Mouse (Mus musculus): ENCODE data around the gene Nxf3. TPM values are rescaled to one million over a fixed set of nuclear protein-coding genes. Genes with fewer than 3 reads are reported as not detected.
A peak's percentile ranks its signal among the peaks of the same experiment; 100 is the strongest.
"Not testable (repeated sequence)": the region's sequence is repeated elsewhere in the genome, so short reads cannot be mapped to it uniquely, and the experiment has no call there.

The Nxf3 gene
- not detected for total RNA-seq (2021)
- long read RNA-seq, experiment 1 = 0 reads
- long read RNA-seq, experiment 2 = 0 reads

DNA sequence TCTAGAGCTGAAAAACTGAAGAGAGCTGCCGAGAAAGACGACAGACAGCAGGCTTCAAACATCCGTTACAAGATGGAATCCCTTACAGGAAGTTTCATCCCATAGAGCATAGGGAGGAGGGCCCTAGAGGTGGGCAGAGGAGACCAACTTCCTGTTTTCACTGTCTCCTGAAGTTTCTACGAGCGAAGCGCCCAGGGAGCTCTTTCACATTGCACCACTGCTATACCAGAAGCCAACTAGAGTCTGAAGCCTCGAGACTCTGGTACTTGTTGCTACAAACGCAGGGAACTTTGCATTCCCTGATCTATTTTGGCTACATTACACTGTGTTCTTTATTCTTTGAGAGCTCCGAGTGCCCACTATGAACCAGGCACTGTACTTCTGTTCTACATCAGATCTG, at the start of gene Nxf3:
Gene Nxf3, minus strand, starts transcription at position 101 of the 400 bp plus-strand sequence.
- no peak for DNase-seq

DNA sequence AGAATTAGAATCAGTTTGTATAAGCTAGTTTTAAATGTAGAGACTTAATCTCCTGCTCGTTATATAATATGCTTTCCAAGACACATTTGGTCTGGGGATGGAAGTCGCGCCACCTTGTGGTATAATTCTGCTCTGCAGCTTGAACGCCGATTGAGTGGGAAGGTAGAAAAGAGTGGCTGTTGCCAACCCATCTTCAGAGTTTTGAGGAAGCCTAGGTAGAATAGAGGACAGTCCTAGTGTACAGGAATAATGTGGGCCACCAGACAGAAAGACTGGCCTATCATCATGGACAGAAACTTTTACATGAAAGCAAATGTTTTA, 42.6 kb upstream of the Nxf3 start:
- no peak for DNase-seq

DNA sequence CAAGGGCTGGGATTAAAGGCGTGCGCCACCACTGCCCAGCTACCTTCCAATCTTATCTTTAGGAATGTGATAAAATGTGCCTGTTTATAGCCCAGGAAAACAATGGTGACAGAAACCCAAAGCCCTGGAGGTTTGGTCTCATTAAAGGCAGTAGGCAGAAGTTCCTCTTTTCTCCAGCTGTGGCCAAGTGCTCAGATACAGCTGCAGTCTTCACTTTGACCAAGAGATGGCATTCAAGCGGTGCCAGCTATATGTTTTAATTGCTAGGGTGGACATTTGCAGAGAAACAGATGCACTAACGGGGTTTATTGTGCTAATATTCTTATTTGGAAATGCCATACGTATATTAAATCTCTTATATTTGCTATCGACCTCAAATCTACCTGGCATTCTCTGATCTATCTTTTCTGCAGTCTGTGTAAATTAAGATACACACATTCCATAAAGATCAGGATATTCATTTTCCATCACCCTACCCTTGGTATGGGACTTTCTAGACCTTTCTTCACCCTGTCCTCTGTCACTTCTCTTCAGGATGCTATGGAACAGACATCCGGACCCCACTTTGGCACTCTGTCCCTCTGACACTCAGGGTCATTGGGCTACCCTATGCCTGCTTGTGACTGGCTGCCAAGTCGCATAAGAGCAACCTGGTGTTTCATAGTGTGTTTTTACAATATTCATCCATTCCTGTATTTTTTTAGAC, 42.1 kb upstream of the Nxf3 start:
- no peak for DNase-seq

DNA sequence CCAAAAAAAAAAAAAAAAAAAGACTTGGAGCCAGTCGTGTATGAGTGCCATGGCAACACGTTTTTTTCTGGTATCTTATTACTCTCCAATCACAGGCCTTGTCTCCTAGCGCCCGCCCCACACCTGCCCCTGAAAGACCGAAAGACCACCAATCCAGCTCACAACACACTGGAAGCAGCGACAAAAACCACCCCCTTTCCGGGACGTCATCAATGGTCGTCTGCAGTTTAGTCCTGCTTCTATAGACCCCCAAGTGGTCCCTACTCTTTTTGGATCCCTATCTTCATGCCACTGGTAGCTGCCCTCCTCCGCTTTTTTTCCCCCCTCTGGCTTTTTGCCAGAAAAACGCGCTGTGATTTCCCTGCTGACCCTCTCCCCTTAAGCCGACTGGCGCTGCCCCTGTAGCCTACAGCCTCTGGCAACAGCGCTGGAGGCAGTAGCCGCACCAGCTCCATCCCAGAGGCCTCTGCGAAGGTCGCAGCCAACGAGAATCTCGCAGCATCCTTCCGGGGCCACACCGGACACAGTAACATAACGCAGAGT, 30.4 kb upstream of the Nxf3 start:
- DNase-seq = no peak

DNA sequence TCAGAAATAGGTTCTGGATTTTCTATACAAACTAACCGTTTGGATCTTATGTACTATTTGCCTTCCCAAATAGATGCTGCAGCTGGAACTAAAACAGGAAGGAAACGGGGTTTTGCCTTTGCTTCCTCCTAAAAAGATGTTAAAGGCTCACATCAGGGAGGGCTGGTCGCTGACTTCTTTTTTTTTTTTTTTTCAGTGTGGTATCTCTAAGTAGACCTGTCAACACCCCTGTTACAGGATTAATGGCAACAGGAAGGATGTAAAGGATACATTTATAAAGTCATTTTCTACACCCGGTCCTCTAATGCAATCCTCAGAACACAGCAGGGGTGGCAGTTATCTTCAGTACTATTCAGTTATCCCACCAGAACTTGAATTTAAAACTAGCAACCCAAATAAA, 30.0 kb upstream of the Nxf3 start:
- no peak for DNase-seq

DNA sequence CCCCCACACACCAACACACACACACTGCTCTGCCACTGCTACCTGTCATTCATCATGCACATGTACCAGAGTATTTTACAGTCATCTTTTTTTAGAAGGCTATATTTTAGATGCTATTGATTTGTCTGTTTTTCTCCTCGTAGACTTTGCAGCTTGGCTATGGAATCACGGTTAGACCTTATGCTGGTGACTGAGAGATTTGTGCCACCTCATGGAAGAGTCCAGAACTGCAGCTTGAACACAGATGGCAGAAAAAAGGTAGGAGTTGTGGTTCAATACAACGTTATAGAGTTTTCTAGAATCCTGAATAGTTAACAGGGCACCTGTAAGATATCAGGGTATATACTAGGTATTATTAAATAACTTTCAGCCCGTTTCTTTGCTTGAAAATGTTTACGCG, 22.9 kb upstream of the Nxf3 start:
- no peak for DNase-seq

DNA sequence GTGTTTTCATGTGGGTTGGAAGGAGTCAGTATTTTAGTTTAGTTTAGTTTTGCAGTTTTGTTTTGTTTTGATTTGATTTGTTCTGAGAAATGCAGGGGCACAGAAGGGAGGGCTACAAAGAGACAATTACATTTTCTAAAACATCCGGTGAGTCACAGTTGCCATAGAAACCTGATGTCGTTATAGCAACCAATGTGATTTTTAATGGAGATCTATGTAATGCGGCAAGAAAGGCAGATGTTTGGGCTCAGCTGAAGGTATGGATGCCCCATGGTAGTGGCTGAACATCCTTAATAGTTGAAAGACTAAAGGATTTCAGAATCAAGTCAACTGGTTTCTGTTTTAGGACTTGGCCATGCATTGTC, 19.7 kb upstream of the Nxf3 start:
- no peak for DNase-seq

DNA sequence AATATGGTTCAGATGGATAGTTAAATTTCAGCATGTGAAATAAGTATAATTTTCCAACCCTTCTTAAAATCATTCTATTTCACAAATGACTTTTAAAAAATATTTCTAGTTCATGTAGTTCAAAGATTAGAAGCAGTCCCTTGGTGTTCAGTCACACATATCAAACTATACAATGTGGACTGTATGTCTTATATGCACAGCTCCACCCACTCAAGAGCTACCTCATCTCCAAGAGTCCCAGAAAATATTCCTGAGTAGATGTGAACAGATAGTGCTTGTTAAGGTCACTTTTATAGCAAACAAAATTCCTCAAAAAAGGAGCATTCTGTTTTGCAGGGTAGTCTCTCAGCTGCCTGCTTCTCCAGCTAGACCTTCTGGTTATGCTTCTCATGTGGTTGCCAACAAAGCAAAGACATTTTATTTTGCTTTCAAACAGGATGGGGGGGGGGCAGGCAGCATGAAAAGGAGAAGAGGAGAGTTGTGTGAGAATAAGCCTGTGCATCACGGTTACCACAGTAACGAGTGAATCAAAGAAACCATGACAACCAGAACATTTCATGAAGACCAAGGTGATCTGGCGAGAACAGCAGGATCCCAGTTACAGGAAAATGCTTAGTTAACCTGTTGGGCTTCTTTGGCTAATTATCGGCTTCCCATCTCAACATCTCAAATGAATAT, 19.1 kb upstream of the Nxf3 start:
- no peak for DNase-seq

DNA sequence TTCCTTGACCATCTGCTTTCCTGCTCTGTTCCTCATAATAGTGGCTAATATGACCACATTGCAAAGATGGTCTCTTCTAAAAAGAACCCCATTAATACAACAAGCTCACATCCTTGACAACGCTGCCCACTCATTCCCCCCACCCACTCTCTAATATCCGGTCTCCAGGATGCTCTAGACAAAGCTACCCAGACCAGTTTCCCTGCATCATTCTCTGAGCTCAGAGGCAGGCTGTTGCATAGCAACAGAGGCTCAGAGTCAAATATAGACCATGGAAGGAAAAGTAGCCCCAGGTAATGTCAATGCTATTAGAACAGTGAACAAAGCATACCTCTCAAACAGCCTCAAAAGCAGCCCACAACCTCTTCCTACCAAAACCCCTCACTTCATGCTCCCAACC, 9.4 kb upstream of the Nxf3 start:
- DNase-seq = no peak

DNA sequence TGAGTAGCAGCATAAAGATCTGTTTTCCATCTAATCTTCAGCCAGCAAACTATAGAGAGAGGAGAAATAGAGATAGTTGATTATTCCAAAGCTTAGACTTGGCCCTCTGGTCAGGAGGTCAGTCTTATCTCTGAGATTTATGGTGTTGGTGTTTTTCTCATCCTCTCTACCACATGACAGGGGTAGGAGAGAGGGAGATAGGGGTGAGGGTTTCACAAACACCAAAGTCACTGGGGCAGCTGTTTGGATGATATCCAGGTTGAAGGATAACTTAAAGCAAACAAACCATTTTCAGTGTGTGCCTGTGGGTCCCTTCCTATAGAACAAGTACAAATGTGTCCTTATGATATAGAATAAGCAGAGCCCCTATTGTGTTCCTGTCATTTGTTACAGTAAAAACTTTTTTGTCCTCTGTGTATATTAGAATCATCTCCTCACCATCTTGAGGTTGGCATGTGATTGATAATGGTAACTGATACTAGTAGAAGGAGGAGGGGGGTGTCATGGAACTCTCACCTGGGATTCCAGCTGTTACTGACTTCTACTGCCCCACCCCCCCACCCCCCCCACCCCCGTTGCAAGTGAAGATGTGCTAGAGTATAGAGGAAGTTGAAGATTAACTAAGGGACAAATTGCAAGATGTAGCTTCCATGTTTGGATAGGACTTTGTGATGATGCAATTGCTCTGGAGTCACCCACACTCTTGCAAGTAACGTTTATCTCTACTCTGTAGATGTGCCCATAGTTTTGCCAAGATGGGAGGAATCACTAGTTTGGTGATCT, 7.6 kb upstream of the Nxf3 start:
- DNase-seq = no peak

DNA sequence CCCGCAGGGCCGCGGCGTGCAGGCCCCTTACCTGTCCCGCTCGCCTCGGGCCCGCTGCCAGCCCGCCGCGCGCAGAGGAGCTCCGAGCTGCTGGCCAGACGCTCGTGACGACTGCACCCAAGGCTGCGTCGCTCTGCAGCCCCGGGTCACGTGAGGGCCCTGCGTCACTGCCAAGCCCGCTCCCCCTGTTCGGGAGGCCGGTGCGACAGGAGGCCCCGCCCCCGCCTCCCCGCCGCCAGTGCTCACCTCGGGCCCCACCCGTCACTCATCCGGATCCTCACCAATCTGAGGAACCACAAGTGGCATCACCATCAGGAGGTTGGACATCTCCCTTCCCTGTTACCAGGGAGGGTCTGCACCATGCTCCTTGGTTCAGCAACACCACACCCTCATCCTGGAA, 17.0 kb downstream of the Nxf3 start, which contains the start of gene Bex2:
Gene Bex2, minus strand, starts transcription at position 217 of the 400 bp plus-strand sequence.
- not testable (repeated sequence) for DNase-seq

DNA sequence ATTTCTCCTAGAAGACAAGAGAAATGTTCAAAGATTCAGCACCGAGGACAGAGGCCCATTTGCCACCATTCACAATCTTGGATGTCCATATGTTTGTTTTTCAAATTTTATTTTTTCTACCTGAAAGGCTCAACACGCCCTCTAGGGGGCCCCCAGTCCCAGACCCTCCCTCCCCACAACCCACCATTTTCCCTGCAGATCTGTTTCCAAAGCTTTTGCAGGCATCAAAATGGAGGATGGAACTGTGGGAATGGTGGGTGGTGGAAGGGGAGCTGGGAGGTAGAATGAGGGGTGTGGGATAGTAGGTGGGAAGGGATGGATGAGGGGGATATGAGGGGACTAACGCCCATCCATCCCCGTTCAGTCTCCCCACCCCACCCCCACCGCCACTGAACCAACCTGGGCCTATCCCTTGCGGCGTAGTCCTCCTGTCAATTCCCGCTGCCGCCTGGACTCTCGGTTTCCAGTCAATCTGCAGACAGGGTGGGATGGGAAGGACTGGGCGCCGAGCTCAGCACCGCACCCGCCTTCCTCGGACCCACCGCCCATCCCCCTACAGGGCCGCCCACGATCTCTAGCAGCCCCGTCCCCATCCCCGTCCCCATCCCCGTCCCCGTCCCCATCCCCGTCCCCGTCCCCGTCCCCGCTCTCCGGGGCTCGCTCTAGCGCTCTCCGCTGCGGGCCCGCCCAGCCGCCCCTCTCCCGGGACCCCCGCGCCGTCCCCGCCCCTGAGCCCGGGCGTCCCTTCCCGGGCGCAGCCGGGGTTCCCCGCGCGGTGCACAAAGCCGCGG, 17.7 kb downstream of the Nxf3 start:
- DNase-seq = not testable (repeated sequence)

DNA sequence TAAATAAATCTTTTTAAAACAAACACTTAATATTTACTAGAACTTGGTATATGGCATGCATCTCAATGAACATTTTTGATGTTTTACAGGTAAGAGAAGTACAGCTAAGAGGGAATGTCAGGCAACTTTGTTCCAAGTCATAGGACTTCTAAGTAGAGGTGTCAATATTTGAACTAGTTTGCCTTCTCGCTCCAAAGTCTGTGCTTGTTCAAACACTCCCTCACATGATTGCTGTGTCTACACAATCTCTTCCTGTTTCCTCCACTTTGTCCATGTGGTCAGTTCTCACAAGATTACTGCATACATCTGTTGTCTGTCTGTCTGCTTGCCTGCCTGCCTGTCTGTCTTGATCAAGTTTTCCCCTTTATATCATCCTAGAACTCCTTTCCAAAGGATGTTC, 24.4 kb downstream of the Nxf3 start:
- DNase-seq = no peak

DNA sequence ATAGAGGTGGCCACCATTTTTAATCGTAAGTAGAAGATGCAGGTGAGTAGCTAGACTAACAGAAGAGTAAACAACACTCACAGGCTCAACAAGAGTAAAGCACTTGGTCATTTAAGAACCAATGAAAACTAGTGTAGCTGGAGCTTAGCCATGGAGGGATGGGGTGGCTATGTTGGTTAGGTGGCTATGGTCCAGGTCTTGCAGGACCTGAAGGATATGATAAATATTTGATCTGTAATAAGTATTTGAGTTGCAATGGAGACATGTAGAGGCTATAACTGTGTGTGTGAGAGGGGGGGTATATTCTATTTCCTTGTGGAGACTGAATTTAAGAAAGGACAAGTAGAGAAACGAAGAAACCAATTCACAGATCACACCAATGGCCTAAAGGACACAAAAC, 33.8 kb downstream of the Nxf3 start:
- no peak for DNase-seq

DNA sequence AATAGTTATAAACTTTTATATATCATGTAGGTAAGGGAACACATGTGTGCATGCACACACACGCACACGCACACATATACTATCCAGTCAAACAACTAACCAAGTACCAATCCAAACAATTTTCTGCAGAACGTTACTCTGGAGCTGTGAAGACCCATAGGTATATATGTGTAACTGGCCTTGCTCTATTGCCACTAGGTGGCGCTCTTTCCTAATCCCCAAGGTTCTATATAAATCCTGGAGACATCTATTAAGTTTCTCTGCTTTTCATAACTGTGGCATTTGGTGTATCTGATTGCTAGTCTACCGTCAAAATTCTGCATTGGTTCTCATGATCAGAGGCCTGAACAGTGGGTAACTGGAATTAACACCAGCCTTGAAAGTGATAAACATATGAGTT, 37.5 kb downstream of the Nxf3 start:
- DNase-seq = no peak

DNA sequence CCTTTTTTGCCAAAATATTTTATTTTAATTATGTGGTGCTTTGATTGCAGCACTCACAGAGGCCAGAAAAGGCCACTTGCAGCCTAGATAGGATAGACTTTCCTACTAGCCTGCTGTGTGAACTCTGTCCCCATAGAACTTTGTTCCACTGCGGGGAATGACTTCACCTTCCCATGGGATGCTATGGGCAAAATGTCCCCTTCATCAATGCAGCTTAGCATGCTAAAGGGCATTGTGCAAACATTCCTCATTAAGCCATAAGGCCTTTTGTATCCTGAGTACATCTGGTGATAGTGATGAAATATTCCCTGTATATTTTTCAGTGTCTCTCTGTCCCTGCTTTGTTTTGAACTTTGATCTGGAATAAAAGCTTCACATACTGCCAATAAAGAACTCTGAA, 41.3 kb downstream of the Nxf3 start:
- DNase-seq = no peak

DNA sequence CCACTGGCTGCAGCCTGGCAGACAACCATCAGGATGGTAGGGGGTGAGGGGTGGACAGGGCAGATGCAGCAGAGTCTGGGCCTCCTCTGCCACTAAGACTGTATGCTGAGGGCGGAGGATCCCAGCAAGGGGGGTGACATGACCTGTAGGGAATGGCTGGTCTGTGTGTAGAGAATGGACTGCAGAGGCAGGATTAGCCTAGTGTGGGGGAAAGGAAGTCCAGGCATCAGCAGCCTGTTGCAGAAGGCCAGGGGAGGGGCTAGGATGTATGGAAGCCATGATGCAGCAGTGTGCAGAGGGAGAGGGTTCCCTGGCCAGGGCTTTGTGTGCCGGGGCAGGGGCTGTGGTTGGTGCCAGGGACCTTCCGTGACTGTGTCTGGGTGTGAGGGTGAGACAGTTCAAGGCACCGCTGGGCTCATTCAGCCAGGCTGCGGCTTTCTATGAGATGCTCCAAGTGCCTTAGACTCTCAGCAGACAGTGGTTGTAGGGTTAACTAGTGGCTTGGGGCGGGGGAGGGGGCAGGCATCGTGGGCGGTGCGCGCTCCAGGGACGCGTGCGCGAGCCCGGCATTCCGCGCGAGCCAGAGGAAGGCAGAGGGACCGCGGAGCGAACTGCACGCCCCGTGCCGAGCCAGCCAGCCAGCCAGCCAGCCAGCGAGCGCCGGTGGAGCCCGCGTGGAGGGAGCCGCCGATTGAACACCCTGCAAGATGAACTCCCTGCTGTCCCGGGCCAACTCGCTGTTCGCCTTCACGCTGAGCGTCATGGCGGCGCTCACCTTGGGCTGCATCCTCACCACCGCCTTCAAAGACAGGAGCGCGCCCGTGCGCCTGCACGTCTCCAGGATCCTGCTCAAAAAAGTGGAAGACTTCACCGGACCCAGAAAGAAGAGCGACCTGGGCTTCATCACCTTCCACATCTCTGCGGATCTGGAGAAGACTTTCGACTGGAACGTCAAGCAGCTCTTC, 52.0 kb downstream of the Nxf3 start, which contains the start of gene Arxes1:
Gene Arxes1, plus strand, starts transcription at position 569 of the 965 bp plus-strand sequence.
- DNase-seq = peak; percentile 8

DNA sequence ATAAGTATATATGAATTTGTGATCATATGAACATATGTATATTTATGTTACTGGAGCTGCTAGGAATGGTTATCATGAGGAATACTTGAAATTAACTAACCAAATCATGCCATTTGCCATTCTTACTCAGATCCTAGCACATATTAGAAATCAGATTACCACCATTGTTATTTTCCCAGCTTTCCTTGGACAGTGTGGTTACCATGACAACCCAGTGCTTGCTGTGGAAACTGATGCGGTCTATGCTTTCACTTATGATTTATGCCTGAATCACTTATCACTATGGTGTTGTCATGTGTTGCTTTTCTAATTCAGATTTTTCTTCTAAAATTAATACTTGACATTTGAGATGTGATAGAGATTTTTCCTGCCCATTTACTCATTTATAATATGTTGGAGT, 54.7 kb downstream of the Nxf3 start:
- DNase-seq = no peak
